Mouse (Mus musculus) left cerebral cortex, adult 6 months (tissue): ENCODE data around the gene Dock3. TPM values are rescaled to one million over a fixed set of nuclear protein-coding genes. Genes with fewer than 3 reads are reported as not detected.

ENCODE experiments used
- long read RNA-seq, 2 experiments: library from polyadenylated mRNA; unstranded; transcript quantifications; one replicate each; pipeline ENCODE4 v2.0.0; 2019 to 2020
- polyA plus RNA-seq: library from polyadenylated mRNA; unstranded; fragments of <200 nt; fragmentation: Nextera tagmentation; gene quantifications from 2 replicates; pipeline ENCODE4 v1.2.3, GENCODE M21; 2021

Gene Dock3
- polyA plus RNA-seq = 18.3 and 129 TPM in 2 replicates
- long read RNA-seq, experiment 1, partial matches to known transcripts = 9 of 88 reads
- long read RNA-seq, experiment 1, other reads (novel, unspliced or antisense) = 79 of 88 reads
- long read RNA-seq, experiment 2, partial matches to known transcripts = 3 of 42 reads
- long read RNA-seq, experiment 2, other reads (novel, unspliced or antisense) = 39 of 42 reads

DNA sequence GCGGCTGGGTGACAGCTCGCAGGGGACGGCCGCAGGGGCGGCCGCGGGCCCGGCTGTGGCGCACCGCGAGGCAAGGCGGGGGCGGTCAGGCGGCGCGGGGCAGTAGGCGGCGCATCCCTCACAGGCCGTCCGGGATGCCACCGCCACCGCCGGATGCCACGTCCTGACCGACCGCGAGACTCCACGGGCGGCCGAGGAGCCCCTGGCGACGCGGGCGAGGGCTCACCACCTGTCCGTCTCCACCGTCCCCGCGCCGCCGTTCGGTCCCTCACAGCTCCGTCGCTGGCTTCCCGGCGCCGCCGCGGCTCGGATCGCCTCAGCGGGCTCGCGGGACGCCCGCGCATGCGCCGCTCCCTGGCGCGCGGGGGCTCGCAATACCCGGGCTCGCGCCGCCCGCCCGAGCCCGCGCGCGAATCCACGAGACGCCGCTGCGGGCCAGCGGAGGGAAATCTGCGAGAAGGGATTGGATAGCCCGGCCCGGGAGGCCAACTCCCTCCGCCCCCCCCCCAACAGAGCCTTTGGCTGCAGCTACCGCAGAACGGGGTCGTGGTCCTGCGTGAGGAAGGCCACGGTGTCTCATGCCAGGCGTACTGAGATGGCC, at the start of gene Dock3:
Dock3 (minus strand) TSS at position 371 of the 601 bp plus-strand sequence.

DNA sequence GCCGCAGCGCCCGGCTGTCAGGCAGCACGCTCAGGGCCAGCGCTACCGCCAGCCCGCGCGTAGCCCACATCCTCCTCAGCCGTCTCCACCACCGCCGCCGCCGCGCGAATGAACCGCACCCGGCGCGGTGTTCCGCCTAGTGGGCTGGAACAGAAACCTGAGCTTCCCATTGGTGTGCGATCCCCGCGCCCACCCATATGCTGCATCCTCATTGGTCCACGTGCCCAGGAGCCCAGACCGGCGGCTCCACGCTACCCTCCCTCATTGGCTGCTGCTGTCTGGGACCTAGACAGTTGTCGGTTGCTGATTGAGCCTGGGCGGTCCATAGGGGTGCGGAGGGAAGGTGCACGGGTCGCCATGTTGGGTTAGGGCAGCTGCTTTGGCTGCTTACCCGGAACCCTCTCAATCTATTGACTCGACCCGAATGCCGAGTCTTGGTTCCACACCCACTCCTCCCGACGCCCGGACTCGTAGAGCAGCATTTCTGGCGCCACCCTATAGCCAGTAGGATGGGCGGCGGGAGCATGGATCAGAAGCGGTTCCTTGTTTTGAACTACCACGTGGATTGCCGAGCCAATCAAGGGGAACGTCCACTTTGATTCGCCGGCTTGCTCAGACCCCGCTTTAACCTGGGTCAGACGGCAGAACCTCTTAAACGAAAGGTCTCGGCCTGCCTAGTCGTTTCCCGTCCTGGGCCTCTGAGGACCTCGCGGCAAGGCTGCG, 339.7 kb downstream of the Dock3 start, which contains the start of gene Manf:
Manf (minus strand) TSS at position 151 of the 723 bp plus-strand sequence.

DNA sequence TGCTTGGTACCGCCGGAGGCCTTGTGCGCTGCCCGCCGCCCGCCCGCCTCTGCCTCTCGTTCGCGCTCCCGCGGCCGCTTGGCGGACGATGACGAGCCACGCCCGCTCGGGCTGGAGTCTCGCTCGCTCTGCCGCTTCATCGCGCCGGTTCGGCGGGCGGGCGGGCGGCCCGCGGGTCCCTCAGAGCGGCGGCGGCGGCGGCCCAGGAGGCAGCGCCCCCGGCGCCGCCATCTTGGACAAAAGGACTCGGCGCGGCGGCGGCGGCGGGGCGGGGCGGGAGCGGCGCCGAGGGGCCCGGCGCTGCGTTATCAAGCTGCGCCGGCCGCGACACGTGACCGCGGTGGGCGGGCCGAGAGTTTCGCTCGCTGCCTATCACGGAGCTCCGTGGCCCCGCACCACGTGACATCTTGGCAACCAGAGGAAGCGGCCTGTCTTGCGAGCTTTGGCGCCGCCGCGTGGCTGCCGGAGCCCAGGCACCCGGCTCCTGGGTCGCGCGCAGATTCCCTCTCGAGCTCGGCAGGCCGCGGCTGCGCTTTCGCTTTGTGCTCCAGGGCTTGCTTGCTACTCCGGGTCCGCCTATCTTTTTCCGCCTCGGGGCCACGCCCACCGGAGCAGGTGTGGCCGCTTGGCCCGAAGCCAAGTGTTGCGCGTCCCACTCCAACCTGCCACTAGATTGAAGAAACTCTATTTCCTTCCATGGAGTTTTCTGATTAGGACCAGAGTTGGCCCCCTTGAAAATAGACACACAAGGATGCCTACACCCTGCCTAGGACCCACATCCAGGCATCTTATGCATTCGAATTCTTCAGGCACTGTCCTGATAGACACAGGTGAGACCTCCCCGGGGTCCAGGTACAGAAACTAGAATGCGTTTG, 344.6 kb downstream of the Dock3 start, which contains the start of gene Rbm15b:
Rbm15b (minus strand) TSS at position 601 of the 875 bp plus-strand sequence.

Other genes starting within 250 kb of the Dock3 start
- 1.8 and 2.3 TPM in 2 replicates for gene Mapkapk3, start 58.0 kb upstream of the Dock3 start, polyA plus RNA-seq
- gene Cish, start 64.1 kb upstream of the Dock3 start, polyA plus RNA-seq = 5.4 and 7.4 TPM in 2 replicates
- gene Hemk1, start 106.4 kb upstream of the Dock3 start, polyA plus RNA-seq = 10.7 and 14.4 TPM in 2 replicates
- gene 6430571L13Rik, start 108.7 kb upstream of the Dock3 start, polyA plus RNA-seq = 1.4 and 1.5 TPM in 2 replicates
- 3.9 and 5.6 TPM in 2 replicates for gene Cacna2d2, start 167.7 kb upstream of the Dock3 start, polyA plus RNA-seq